Mouse (Mus musculus): ENCODE results near the gene St5.

DNA sequence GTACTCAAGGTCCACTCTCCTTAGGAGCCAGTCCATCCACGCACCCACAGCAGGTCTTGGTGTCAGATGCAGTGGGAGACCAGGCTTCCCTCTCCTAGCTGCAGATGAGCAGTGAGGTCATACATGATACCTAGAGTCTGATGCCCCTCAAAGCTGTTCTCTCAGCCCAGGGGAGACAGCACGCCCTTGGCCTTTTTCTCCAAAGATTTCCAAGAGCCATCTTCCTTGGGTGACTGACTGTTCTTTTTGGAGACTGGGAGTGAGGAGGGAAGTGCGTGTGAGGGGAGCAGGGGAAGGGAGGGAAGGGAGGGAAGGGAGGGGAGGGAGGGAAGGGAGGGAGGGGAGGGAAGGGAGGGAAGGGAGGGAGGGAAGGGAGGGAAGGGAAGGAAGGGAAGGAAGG lies 90.4 kb downstream of the St5 start:
- no peak for TF ChIP-seq CTCF (IDR thresholded peaks at IDR 0.05; ENCODE audit: low read depth, low read length)
- no peak for TF ChIP-seq POLR2A (IDR thresholded peaks at IDR 0.05; ENCODE audit: borderline replicate concordance, low read depth, low read length)

Measured in bone marrow macrophage, adult 2 months (primary cell).